Mouse (Mus musculus): ENCODE measurements around the gene Fstl1. TPM values are rescaled to one million over a fixed set of nuclear protein-coding genes. Genes with fewer than 3 reads are reported as not detected.

The Fstl1 gene
- polyA plus RNA-seq, 1 experiment from 2014 or later = 175 TPM

GRCm38 (mm10) chr16:37865841-37866240, 89.2 kb downstream of the Fstl1 start:
- H3K27me3 ChIP-seq (replicated peaks) = no peaks in the 10 kb centered on the region
- no peak for ATAC-seq (ENCODE audit: low FRiP score, low read depth)
- H3K27ac ChIP-seq = no peak overlapping the region
- H3K4me3 ChIP-seq = no peak overlapping the region
- no peak overlapping the region for H3K9ac ChIP-seq
- no peaks in the 10 kb centered on the region for H3K9me3 ChIP-seq
- H3K4me2 ChIP-seq (replicated peaks) = no peak overlapping the region
- H3K4me1 ChIP-seq = peaks cover 16% of the 10 kb centered on the region
- no peaks in the 10 kb centered on the region for H3K36me3 ChIP-seq
- WGBS = 86% methylated on average over 9 of the region's 9 CpGs

GRCm38 (mm10) chr16:37867791-37868505, 91.3 kb downstream of the Fstl1 start, which contains the start of gene Lrrc58:
TSS of gene Lrrc58 (plus strand) at chr16:37868389.
- peak within 1 kb of the TSS; percentile 64 for H3K4me2 ChIP-seq (replicated peaks)
- under 1% methylated on average over 78 of the region's 86 CpGs for WGBS

GRCm38 (mm10) chr16:37868506-37869469, 92.1 kb downstream of the Fstl1 start:
- no peaks in the 10 kb centered on the region for H3K9me3 ChIP-seq
- H3K9ac ChIP-seq = peak overlapping the region; percentile 99
- peak; percentile 66 for ATAC-seq (ENCODE audit: low FRiP score, low read depth)
- peak overlapping the region; percentile 96 for H3K27ac ChIP-seq
- no peaks in the 10 kb centered on the region for H3K27me3 ChIP-seq (replicated peaks)
- peak overlapping the region; percentile 64 for H3K4me2 ChIP-seq (replicated peaks)
- no peaks in the 10 kb centered on the region for H3K36me3 ChIP-seq
- H3K4me3 ChIP-seq = peak overlapping the region; percentile 98
- H3K4me1 ChIP-seq = peaks cover 22% of the 10 kb centered on the region
- under 1% methylated on average over 87 of the region's 87 CpGs for WGBS

More at GRCm38 (mm10) chr16:37867791-37868505, 91.3 kb downstream of the Fstl1 start, which contains the start of gene Lrrc58:
- H3K27ac ChIP-seq = peak within 1 kb of the TSS; percentile 96
- peak; percentile 96 for ATAC-seq (ENCODE audit: low FRiP score, low read depth)
- H3K36me3 ChIP-seq = no peaks in the 10 kb centered on the region
- no peaks in the 10 kb centered on the region for H3K9me3 ChIP-seq
- peak within 1 kb of the TSS; percentile 99 for H3K9ac ChIP-seq
- H3K27me3 ChIP-seq (replicated peaks) = no peaks in the 10 kb centered on the region
- peaks cover 22% of the 10 kb centered on the region for H3K4me1 ChIP-seq
- H3K4me3 ChIP-seq = peak within 1 kb of the TSS; percentile 98

- no peak for ATAC-seq (ENCODE audit: low FRiP score, low read depth)
Measured at GRCm38 (mm10) chr16:37869470-37870231, 93.0 kb downstream of the Fstl1 start.

GRCm38 (mm10) chr16:37871112-37871715, 94.5 kb downstream of the Fstl1 start:
- no peak overlapping the region for H3K27ac ChIP-seq
- peaks cover 22% of the 10 kb centered on the region for H3K4me1 ChIP-seq
- WGBS = 84% methylated on average over 4 of the region's 4 CpGs
- H3K27me3 ChIP-seq (replicated peaks) = no peaks in the 10 kb centered on the region
- H3K36me3 ChIP-seq = no peaks in the 10 kb centered on the region
- no peaks in the 10 kb centered on the region for H3K9me3 ChIP-seq
- no peak overlapping the region for H3K9ac ChIP-seq
- no peak for ATAC-seq (ENCODE audit: low FRiP score, low read depth)
- no peak overlapping the region for H3K4me3 ChIP-seq
- H3K4me2 ChIP-seq (replicated peaks) = peak overlapping the region; percentile 31

More at GRCm38 (mm10) chr16:37869470-37870231, 93.0 kb downstream of the Fstl1 start:
- Histone ChIP-seq H3K4me2 (replicated peaks) (peak overlapping the region; percentile 64), H3K9me3 (no peaks in the 10 kb centered on the region), H3K4me1 (peaks cover 22% of the 10 kb centered on the region), H3K27me3 (replicated peaks) (no peaks in the 10 kb centered on the region), H3K36me3 (no peaks in the 10 kb centered on the region), H3K27ac (no peak overlapping the region), H3K4me3 (peak overlapping the region; percentile 98), H3K9ac (peak overlapping the region; percentile 99)
- whole genome bisulfite sequencing = 45% methylated on average over 4 of the region's 4 CpGs

- 93% methylated on average over 4 of the region's 4 CpGs for WGBS
- H3K4me1 ChIP-seq = peaks cover 17% of the 10 kb centered on the region
- H3K9ac ChIP-seq = no peak overlapping the region
- H3K27me3 ChIP-seq (replicated peaks) = no peaks in the 10 kb centered on the region
- H3K4me2 ChIP-seq (replicated peaks) = no peak overlapping the region
- H3K9me3 ChIP-seq = no peaks in the 10 kb centered on the region
- peaks cover 20% of the 10 kb centered on the region for H3K36me3 ChIP-seq
- no peak for ATAC-seq (ENCODE audit: low FRiP score, low read depth)
- no peak overlapping the region for H3K4me3 ChIP-seq
- no peak overlapping the region for H3K27ac ChIP-seq
Measured at GRCm38 (mm10) chr16:37874501-37875235, 98.0 kb downstream of the Fstl1 start.

GRCm38 (mm10) chr16:37877406-37877805, 100.7 kb downstream of the Fstl1 start:
- H3K27ac ChIP-seq = no peak overlapping the region
- H3K4me1 ChIP-seq = no peaks in the 10 kb centered on the region
- no peak overlapping the region for H3K9ac ChIP-seq
- H3K4me2 ChIP-seq (replicated peaks) = no peak overlapping the region
- no peak for ATAC-seq (ENCODE audit: low FRiP score, low read depth)
- WGBS = 96% methylated on average over 3 of the region's 3 CpGs
- no peak overlapping the region for H3K4me3 ChIP-seq
- no peaks in the 10 kb centered on the region for H3K27me3 ChIP-seq (replicated peaks)
- no peaks in the 10 kb centered on the region for H3K9me3 ChIP-seq
- peaks cover 43% of the 10 kb centered on the region for H3K36me3 ChIP-seq

- 93% methylated on average over 7 of the region's 7 CpGs for WGBS
- no peaks in the 10 kb centered on the region for H3K27me3 ChIP-seq (replicated peaks)
- H3K4me1 ChIP-seq = no peaks in the 10 kb centered on the region
- H3K27ac ChIP-seq = no peak overlapping the region
- no peak overlapping the region for H3K9ac ChIP-seq
- no peak overlapping the region for H3K4me3 ChIP-seq
- H3K9me3 ChIP-seq = no peaks in the 10 kb centered on the region
- ATAC-seq (ENCODE audit: low FRiP score, low read depth) = no peak
- H3K4me2 ChIP-seq (replicated peaks) = no peak overlapping the region
- H3K36me3 ChIP-seq = peaks cover 60% of the 10 kb centered on the region
Measured at GRCm38 (mm10) chr16:37878951-37879505, 102.4 kb downstream of the Fstl1 start.

GRCm38 (mm10) chr16:37879750-37880419, 103.2 kb downstream of the Fstl1 start:
- no peaks in the 10 kb centered on the region for H3K27me3 ChIP-seq (replicated peaks)
- H3K27ac ChIP-seq = no peak overlapping the region
- no peak overlapping the region for H3K9ac ChIP-seq
- no peak overlapping the region for H3K4me2 ChIP-seq (replicated peaks)
- H3K4me1 ChIP-seq = no peaks in the 10 kb centered on the region
- no peak overlapping the region for H3K4me3 ChIP-seq
- WGBS = 95% methylated on average over 4 of the region's 4 CpGs
- peaks cover 60% of the 10 kb centered on the region for H3K36me3 ChIP-seq
- no peaks in the 10 kb centered on the region for H3K9me3 ChIP-seq
- no peak for ATAC-seq (ENCODE audit: low FRiP score, low read depth)

- no peak overlapping the region for H3K9ac ChIP-seq
- no peak for ATAC-seq (ENCODE audit: low FRiP score, low read depth)
- H3K9me3 ChIP-seq = no peaks in the 10 kb centered on the region
- H3K27ac ChIP-seq = no peak overlapping the region
- H3K27me3 ChIP-seq (replicated peaks) = no peaks in the 10 kb centered on the region
- H3K4me1 ChIP-seq = no peaks in the 10 kb centered on the region
- no peak overlapping the region for H3K4me2 ChIP-seq (replicated peaks)
- 88% methylated on average over 2 of the region's 2 CpGs for WGBS
- H3K36me3 ChIP-seq = peaks cover 60% of the 10 kb centered on the region
- no peak overlapping the region for H3K4me3 ChIP-seq
Measured at GRCm38 (mm10) chr16:37881168-37881567, 104.5 kb downstream of the Fstl1 start.

Measured in neural tube, embryonic 12.5 days (tissue).